Mouse (Mus musculus) forebrain, embryonic 10.5 days (tissue): ENCODE measurements around the gene Mum1. TPM values are rescaled to one million over a fixed set of nuclear protein-coding genes. Genes with fewer than 3 reads are reported as not detected.
A peak's percentile ranks its signal among the peaks of the same experiment; 100 is the strongest.

Experiments used
- DNase-seq: peaks from one replicate; pipeline ENCODE4 v3.0.0-alpha.2; 2017; ENCODE audit warnings: low spot score; ENCODE audit errors: extremely low spot score
- H3K27ac ChIP-seq: fragments of 300-500 bp; sonication (generic); 2 replicates; pipeline ENCODE4 v1.5.1; 2016; ENCODE audit warnings: mild to moderate bottlenecking
- H3K27me3 ChIP-seq: fragments of 300-500 bp; sonication (generic); 2 replicates; pipeline ENCODE4 v1.6.1; 2016; ENCODE audit warnings: mild to moderate bottlenecking; ENCODE audit not compliant: poor library complexity, severe bottlenecking
- H3K36me3 ChIP-seq: fragments of 300-500 bp; sonication (generic); replicated peaks from 2 replicates; pipeline ENCODE4 v1.6.1; 2016; ENCODE audit warnings: mild to moderate bottlenecking, moderate library complexity
- H3K4me1 ChIP-seq: fragments of 300-500 bp; sonication (generic); 2 replicates; pipeline ENCODE4 v1.6.1; 2016
- H3K4me3 ChIP-seq: fragments of 300-500 bp; sonication (generic); 2 replicates; pipeline ENCODE4 v1.5.1; 2016; ENCODE audit warnings: mild to moderate bottlenecking, moderate library complexity
- H3K9me3 ChIP-seq: fragments of 300-500 bp; sonication (generic); 2 replicates; pipeline ENCODE4 v1.6.1; 2016; ENCODE audit warnings: mild to moderate bottlenecking, moderate library complexity
- WGBS: fragments of 180-500 bp; shearing (Covaris S2); methylation state at CpG from one replicate; pipeline ENCODE4 v1.1.7; 2016; 5-methylcytosine and 5-hydroxymethylcytosine counted together
- polyA plus RNA-seq: library from polyadenylated mRNA; unstranded; fragments of >200 nt; fragmentation: Nextera tagmentation; extraction: Ambion mirVana; gene quantifications from 2 replicates; pipeline ENCODE4 v1.2.1, GENCODE M21; 2016

Gene Mum1
- polyA plus RNA-seq, 1 experiment from 2014 or later = 89.4 TPM

DNA sequence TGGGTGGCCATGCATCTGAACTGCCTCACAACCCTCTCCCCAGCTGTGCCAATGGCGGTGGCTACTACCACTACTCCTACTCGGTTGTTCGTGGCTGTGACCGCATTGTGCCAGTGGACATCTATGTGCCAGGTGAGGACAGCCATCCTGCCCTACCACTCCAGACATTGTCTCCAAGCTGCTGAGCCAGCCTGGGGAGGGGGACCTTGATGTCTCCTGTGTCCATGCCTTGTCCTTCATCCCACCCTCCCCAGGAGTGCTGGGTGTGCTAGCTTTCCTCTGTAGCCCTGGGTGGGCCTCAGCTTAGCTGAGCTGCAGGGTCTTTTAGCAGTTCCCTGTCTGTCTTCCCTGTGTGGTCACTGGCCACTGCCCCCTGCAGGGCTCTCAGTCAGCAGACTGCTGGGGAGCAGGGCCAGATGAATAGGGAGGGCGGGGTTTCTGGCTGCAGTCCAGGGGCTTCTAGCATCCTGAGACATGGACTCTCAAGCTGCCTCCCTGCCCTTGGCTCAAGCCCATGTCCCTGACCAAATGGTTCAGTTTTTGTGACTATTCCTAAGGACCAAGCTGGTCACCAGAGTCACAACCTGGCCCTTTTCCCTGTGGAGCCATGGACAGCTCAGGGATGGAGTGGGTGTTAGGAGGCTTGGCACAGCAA is 29.8 kb downstream of the Mum1 start:
- Histone ChIP-seq H3K4me1 (peaks cover 39% of the 10 kb centered on the region), H3K36me3 (peaks cover 72% of the 10 kb centered on the region), H3K9me3 (no peaks in the 10 kb centered on the region), H3K4me3 (no peak overlapping the region; the same call in 1 of the 2 replicates), H3K27ac (no peak overlapping the region), H3K27me3 (peaks cover 12% of the 10 kb centered on the region)
- DNase-seq = no peak
- 89% methylated on average over 5 of the region's 5 CpGs for WGBS

DNA sequence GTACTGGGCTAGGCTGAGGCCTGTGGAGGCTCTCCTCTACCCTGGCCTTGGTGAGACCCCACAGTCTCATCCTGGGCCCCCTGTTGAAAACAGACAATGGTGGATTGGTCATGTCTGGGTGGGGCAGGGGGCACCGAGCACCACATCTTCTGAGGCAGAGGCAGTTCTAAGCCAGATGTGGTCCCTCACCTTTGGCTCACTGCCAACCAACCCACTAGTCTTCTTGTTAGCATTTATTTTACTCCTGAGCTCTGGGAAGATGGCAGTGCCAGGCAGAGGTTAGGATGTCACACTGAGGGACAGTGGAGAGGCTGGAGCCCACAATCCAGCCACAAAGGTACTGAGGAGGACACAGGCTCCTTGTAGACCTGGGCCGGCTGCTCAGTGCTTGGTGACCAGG is 31.7 kb downstream of the Mum1 start:
- peaks cover 12% of the 10 kb centered on the region for H3K27me3 ChIP-seq
- peaks cover 50% of the 10 kb centered on the region for H3K4me1 ChIP-seq
- 90% methylated on average over 2 of the region's 2 CpGs for WGBS
- H3K27ac ChIP-seq = no peak overlapping the region
- no peak overlapping the region for H3K4me3 ChIP-seq
- peaks cover 66% of the 10 kb centered on the region for H3K36me3 ChIP-seq
- no peaks in the 10 kb centered on the region for H3K9me3 ChIP-seq
- no peak for DNase-seq

DNA sequence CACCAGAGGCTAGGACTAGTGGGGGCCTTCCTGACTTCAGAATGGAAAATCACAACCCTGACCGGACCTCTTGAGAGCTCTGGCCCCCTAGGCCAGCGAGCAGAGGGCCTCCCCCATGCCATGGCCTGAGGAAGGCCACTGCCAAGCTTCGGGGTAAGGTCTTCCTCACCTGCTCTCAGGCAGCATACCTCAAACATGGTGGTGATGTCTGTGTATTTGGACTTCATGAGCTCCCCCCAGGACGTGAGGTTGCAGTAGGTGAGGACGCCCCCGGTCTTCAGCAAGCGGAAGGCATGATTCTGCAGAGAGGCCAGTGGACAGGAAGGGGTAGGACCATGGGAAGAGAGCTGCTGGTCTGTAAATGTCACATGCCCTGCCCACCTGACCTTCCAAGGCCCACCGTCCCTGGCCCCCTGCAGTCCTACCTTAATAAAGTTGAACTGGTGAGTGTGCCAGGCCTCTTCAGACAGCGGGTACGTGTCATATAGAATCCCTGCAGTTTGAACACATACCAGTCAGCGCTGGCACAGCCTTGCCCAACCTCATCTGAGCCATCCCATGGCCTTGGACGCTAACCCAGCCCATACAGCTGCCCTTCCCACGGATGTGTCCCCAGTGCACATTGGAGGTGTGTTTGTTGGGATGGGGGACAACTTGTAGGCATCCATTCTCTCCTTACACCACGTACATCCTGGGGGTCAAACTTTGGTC is 32.7 kb downstream of the Mum1 start:
- H3K27me3 ChIP-seq = peaks cover 12% of the 10 kb centered on the region
- 92% methylated on average over 14 of the region's 14 CpGs for whole genome bisulfite sequencing
- no peaks in the 10 kb centered on the region for H3K9me3 ChIP-seq
- peaks cover 50% of the 10 kb centered on the region for H3K4me1 ChIP-seq
- DNase-seq = no peak
- peak overlapping the region; percentile 57 for H3K4me3 ChIP-seq
- H3K36me3 ChIP-seq = peaks cover 56% of the 10 kb centered on the region
- peak overlapping the region; percentile 91 for H3K27ac ChIP-seq

DNA sequence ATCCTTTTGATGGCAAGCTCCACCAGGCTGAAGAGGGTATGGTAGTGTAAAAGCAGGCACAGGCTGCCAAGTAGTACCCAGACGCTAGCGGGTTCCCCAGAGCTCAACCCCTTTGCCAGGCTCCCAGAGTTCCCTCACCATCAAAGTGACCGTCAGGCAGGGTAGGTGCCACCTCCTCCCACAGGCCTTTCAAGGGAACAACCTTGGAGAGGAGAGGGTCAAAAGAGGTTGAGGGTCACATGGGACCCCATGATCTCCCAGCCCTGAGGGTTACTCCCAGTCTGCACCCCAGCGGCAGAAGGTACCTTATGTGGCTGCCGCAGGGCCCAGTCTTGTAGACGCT is 33.2 kb downstream of the Mum1 start:
- Histone ChIP-seq H3K4me3 (peak overlapping the region; percentile 57), H3K36me3 (peaks cover 51% of the 10 kb centered on the region), H3K27ac (peak overlapping the region; percentile 91), H3K9me3 (no peaks in the 10 kb centered on the region), H3K27me3 (peaks cover 12% of the 10 kb centered on the region), H3K4me1 (peaks cover 54% of the 10 kb centered on the region)
- 81% methylated on average over 6 of the region's 6 CpGs for WGBS
- no peak for DNase-seq

DNA sequence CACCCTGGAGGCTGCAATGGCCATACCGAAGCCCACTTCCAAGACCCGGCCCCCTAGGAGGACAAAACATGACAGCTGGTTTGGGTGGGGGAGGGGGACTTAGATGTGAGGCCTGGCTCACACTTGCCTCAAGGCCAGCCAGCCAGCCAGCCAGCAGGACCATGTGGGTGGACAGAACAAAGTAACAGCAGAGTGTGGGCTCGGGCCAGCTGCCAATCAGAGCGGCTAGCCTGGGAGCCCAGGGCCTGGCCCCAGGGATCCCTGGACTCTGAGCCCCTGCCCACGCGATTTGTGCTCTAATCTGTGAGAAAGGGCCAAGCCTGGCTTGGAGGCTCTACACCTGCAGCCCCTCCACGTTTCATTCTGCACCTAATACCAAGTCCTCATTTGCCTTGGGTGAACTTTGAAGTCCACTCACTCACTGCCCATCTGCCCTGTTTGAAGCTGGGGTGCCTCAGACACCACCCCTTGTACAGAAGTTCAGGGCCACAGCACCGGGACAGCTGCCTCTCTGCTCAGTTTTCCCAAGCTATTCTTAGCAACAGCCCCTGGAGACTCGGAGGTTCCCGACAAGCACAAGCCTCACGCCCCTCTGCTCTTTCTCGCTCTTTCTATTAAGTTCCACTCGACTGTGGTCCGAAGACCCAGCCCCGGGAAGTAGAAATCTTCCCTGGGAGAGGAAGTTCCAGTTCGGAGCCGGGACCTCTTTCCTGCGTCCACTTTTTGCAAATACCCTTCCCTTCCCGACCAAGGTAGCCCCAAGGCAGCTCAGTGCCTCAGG is 33.8 kb downstream of the Mum1 start:
- H3K4me1 ChIP-seq = peaks cover 58% of the 10 kb centered on the region
- 11% methylated on average over 19 of the region's 19 CpGs for WGBS
- H3K9me3 ChIP-seq = no peaks in the 10 kb centered on the region

DNA sequence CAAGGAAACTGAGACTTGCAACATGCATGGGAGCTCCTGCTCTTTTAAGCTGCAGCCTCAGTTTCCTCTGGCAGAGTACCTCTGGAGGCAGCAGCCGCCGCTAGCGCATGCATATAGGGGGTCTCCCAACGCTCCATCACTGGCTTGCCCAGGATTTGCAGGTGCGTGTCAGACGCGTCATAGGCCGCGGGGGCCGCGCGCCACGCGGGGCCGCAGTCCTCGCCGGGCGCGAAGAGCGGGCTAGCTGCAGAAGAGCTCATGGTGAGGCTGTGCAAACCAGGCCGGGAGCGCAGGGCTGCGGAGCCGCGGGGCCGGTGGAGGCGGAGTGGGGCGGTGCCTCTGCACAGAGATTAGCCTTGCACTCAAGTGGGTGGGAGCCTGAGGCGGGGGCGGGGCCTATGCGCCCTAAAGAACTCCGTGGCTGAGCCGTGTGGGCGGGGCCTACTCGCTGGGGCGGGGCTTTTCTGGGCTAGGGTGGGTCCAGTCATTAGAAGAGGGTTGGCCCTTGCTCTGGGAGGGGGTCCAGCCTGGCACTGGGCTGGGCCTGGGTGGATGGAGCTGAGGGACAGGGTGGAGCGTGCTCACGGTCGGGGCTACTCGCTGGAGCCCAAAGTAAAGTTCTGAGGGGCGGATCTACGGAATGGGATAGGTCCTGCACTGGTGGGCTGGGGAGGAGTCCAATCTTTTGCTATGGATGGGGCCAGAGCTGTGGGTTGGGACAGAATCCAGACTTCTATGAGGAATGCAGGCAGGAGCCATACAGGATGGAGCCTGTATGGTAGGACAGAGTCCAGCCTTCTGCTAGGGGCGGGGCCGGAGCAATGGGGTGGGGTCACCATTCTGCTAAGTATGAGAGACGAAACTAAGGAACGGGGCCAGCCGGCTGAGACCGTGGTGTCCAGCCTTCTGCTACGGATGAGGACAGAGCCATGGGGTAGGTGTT is 34.7 kb downstream of the Mum1 start, which contains the start of the genes Gamt and Dazap1:
Gamt (minus strand) TSS at position 371 of the 943 bp plus-strand sequence.
Dazap1 (plus strand) TSS at position 845 of the 943 bp plus-strand sequence.
- peak within 1 kb of the TSS; percentile 91 for H3K27ac ChIP-seq
- peaks cover 12% of the 10 kb centered on the region for H3K27me3 ChIP-seq
- DNase-seq = peak; percentile 98
- peaks cover 61% of the 10 kb centered on the region for H3K4me1 ChIP-seq
- peak within 1 kb of the TSS; percentile 57 for H3K4me3 ChIP-seq
- under 1% methylated on average over 49 of the region's 49 CpGs for WGBS
- H3K9me3 ChIP-seq = no peaks in the 10 kb centered on the region
- H3K36me3 ChIP-seq = peaks cover 36% of the 10 kb centered on the region

More for the DNA sequence above, 33.8 kb downstream of the Mum1 start:
- Histone ChIP-seq H3K4me3 (peak overlapping the region; percentile 57), H3K27ac (peak overlapping the region; percentile 91), H3K36me3 (peaks cover 44% of the 10 kb centered on the region), H3K27me3 (peaks cover 12% of the 10 kb centered on the region)
- DNase-seq = peak; percentile 50

DNA sequence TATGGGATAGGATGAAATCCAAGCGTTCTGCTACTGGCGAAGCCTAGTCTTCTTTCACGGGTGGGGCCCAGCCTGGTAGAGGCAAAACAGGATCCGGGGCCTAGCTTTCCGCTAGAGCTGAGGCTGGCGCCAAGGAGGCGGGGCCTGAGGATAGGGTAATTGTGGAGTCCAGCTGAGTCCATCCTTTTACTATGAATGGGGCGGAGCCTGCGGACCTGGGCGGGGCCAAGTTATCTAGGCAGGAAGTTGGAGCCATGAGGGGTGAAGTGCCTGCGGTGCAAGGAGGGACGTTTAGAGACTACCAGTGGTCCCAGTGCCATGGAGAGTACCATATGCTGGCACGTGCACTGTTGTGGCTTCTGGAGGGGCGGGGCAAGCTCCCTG is 35.3 kb downstream of the Mum1 start:
- H3K27me3 ChIP-seq = peaks cover 12% of the 10 kb centered on the region
- peak overlapping the region; percentile 57 for H3K4me3 ChIP-seq
- peaks cover 33% of the 10 kb centered on the region for H3K36me3 ChIP-seq
- DNase-seq = peak; percentile 92
- H3K4me1 ChIP-seq = peaks cover 63% of the 10 kb centered on the region
- H3K9me3 ChIP-seq = no peaks in the 10 kb centered on the region
- H3K27ac ChIP-seq = peak overlapping the region; percentile 91
- under 1% methylated on average over 14 of the region's 14 CpGs for WGBS

DNA sequence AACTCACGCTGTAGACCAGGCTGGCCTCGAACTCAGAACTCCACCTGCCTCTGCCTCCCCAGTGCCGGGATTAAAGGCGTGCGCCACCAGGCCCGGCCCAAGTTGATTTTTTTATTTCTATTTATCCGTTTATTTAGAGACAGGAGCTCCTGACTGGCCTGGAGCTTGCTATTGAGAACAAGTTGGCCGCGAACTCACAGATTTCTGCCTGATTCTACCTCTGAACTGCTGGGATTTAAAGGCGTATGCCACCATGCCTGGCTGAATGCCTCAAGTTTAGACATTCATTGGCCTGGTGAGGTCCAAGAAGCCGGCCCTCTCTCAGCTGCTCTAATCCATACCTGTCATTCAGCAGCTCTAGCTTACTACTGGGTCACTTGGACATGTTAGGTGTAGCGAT is 35.9 kb downstream of the Mum1 start:
- H3K9me3 ChIP-seq = no peaks in the 10 kb centered on the region
- H3K4me1 ChIP-seq = peaks cover 69% of the 10 kb centered on the region
- no peak for DNase-seq
- H3K27me3 ChIP-seq = peaks cover 12% of the 10 kb centered on the region
- WGBS = 74% methylated on average over 12 of the region's 12 CpGs
- H3K36me3 ChIP-seq = peaks cover 33% of the 10 kb centered on the region
- peak overlapping the region; percentile 57 for H3K4me3 ChIP-seq
- peak overlapping the region; percentile 91; the same call in 1 of the 2 replicates for H3K27ac ChIP-seq

DNA sequence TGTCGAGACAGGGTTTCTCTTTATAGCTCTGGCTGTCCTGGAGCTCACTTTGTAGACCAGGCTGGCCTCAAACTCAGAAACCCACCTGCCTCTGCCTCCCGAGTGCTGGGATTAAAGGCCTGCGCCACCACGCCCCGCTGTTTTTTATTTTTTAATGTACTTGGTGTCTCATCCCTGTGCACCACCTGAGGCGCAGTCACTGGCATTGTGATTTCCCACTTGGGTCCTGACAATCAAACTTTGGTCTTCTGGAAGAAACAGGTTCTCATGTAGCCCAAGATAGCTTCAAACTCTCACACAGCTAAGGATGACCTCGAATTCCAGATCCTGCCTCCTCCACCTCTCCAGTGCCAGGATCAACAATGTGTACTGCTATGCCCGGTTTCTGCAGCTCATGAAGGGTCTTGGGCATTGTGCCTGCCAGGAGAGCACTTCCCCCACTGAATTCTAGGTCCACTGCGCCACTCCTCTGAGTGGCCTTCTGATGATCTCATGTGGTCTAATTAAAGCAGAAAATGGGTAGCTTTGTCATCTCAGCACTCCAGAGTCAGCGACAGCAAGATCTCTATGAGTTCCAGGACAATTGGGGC is 36.6 kb downstream of the Mum1 start:
- peak overlapping the region; percentile 21; the same call in 1 of the 2 replicates for H3K4me3 ChIP-seq
- no peak overlapping the region for H3K27ac ChIP-seq
- H3K9me3 ChIP-seq = no peaks in the 10 kb centered on the region
- WGBS = 93% methylated on average over 10 of the region's 10 CpGs
- peaks cover 76% of the 10 kb centered on the region for H3K4me1 ChIP-seq
- H3K27me3 ChIP-seq = peaks cover 12% of the 10 kb centered on the region
- DNase-seq = no peak
- peaks cover 33% of the 10 kb centered on the region for H3K36me3 ChIP-seq

DNA sequence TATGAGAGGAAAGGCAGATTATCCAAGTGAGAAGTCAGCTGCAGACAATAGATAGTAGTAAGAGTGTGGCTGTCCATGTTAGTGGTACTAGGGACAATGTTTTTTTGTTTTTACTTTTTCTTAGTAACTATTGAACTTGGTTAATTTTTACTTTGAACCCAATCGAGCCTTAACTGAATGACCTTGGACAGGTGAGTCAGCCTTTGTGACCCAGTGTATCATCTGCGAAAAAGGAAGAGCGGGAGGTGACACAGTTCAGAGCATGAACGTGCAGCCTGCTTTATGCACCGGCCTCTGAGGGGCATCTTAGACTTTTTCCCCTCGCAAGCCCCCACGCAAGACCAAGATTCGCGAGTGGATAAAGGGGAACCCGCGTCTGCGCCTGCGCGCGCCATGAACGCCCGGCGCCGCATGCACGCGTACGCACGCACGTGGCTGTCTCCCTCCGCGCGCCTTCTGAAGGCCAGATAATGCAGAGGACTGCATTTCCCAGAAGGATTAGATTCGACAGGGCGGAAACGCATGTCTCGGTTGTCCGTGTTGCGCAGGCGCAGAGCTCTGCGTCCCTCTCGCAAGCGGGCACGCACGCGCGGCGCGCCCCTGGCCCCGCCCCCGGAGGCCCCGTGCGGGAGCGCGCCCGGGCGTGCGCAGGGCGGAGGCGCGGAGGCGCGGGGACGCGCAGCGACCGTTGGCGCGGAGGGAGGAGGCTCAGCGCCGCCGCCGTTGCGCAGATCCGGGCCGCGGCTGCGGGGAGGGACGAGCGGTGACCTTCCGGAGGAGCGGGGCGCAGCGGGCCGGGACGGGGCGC is 38.3 kb downstream of the Mum1 start:
- Histone ChIP-seq H3K4me1 (peaks cover 74% of the 10 kb centered on the region), H3K36me3 (peaks cover 32% of the 10 kb centered on the region), H3K27ac (peak overlapping the region; percentile 98), H3K4me3 (peak overlapping the region; percentile 94), H3K27me3 (peaks cover 5% of the 10 kb centered on the region), H3K9me3 (no peaks in the 10 kb centered on the region)
- DNase-seq = peak; percentile 95
- WGBS = 2% methylated on average over 81 of the region's 81 CpGs

DNA sequence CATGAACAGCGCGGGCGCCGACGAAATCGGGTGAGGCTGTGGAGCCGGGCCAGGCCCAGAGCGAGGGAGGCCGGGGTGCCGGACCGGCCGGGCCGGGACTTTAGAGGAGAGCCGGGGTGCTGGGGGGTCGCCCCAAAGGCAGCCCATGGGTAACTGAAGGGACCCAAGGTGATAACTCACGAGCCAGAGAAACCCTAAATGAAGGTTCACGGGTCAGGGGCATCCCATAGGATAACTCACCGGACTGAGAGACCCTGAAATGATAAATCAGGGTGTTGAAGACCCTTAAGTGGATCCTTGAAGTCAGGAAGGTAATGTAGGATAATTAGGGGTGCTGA is 38.9 kb downstream of the Mum1 start:
- Histone ChIP-seq H3K36me3 (peaks cover 37% of the 10 kb centered on the region), H3K4me3 (peak overlapping the region; percentile 94), H3K27me3 (no peaks in the 10 kb centered on the region), H3K9me3 (no peaks in the 10 kb centered on the region), H3K4me1 (peaks cover 71% of the 10 kb centered on the region), H3K27ac (peak overlapping the region; percentile 98)
- WGBS = under 1% methylated on average over 18 of the region's 18 CpGs
- no peak for DNase-seq
